Mouse (Mus musculus) regulatory T cell (primary cell): ENCODE results near the gene Nsun6.

Experiments used
- in situ Hi-C: fragments of 300-600 bp; cut with MboI, MseI; formaldehyde crosslinking; loops from one replicate; pipeline ENCODE4 v1.15.1; 2025; ENCODE audit warnings: high pct_unique_total_duplicates

Nsun6 gene

GRCm38 (mm10) chr2:15054945-15055637, at the start of gene Nsun6:
Gene Nsun6 (minus strand): TSS chr2:15055069.
- in situ Hi-C loops, result no loop called here

DNA sequence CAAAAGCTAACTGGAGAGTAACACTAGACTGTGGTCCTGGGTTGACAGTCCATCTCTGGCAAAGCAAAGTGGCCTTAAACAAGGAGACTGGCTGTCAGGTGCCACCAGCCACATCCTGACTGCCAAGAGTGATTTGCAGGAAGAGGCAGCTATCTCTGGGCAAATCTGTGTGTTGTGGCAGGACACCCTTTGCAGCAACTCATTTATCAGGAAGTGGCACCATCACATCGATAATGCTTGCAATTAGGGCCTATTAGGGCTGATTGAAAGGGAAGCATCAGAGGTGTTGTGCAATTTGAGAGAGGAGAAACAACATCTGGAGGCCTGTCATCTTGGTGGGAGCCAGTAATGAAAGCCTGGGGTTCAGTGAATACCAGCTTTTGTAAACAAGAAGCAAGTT, 49.5 kb upstream of the Nsun6 start:
- in situ Hi-C loops, result no loop called here

DNA sequence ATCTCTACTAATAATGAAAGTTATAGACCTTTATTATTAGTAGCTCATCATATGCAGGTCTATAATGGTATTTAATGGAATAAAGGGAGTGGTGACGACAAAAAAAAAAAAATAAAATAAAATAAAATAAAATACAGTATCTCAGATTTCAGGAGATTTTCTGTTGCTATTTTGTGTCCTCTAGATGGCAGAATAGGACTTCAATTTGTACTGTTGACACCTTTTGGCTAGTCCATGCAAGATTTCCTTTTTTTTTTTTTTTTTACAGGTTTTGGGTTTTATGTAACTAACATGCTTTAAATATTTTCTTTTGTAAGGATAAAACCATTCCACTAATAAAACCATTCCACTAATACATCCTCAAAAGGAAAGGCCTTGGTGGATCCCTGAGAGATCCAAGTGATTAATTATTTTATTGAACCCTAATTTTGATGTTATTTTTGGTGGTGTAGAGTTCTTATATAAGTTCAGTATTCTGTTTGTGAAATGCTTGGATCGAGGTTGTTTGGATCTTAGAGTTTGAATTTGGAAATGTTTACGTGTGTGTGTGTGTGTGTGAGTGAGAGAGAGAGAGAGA, 41.7 kb upstream of the Nsun6 start:
- in situ Hi-C loops, result no loop called here

- in situ Hi-C loops, result no loop called here
These were observed 32.4 kb upstream of the Nsun6 start for GRCm38 (mm10) chr2:15087308-15087707.

GRCm38 (mm10) chr2:15083702-15084101, 28.8 kb upstream of the Nsun6 start:
- in situ Hi-C loops, result no loop called here

DNA sequence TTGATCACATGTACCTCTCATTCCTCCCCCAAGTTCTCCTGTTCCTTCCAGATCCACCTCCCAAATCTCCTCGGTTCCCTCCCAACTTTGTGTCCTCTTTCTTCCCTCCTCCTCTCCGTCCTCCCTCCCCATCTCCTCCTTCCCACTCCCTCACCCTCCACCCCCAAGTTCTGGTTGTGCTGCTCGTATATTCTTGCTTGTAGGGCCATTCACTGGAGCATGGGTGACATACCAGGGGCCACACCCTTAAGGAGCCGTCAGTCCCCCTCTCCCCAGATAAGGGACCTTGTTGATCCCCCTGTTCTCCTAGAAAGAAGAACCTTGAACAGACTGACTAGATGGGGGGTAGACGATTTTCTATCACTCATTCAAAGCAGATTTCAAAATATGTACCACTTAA, 12.2 kb upstream of the Nsun6 start:
- in situ Hi-C loops, result no loop called here

- in situ Hi-C loops, result no loop called here
These were observed 10.6 kb upstream of the Nsun6 start for GRCm38 (mm10) chr2:15065447-15065846.

DNA sequence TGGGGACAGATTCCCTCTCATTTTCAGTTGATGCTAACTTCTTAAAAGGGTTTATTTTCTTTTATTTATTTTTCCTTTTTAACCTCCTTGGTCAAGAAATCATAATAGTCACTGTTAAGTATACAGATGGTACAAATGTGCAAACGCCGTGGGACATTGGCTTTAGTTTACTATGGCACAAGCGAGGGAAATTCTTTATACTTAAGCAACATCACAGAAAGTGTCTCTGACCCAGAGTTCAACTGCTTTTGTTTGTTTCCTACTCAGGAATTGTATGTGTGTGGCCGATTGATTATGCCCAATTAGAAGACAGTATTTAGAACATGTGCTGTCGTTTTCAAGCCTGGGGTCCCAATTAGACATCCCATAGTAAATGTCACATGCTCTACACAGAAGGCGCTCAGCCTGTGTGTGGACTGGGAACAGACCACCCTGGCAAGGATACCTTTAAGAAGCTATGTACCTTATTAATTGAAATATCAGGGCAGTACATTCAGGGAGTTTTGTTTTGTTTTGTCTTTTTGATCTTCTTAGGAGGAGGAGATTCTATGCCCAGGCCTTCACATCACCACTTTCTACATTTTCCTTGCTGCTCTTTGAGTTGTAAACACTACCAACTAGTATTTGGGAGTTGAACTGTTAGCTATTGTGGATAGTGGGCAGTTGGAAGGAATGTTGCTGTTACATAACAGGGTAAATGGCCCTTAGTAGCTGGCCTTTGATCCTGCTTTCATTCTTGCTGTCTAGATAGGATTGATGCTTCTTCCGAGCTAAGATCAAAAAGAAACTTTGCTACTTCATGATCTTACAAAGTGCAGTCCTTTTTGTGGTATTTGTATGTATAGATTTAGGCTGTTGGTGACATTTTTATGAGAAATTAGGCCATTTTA, 9.8 kb upstream of the Nsun6 start:
- in situ Hi-C loops, result no loop called here

- in situ Hi-C loops, result no loop called here
These were observed 8.9 kb upstream of the Nsun6 start for GRCm38 (mm10) chr2:15063815-15064214.

DNA sequence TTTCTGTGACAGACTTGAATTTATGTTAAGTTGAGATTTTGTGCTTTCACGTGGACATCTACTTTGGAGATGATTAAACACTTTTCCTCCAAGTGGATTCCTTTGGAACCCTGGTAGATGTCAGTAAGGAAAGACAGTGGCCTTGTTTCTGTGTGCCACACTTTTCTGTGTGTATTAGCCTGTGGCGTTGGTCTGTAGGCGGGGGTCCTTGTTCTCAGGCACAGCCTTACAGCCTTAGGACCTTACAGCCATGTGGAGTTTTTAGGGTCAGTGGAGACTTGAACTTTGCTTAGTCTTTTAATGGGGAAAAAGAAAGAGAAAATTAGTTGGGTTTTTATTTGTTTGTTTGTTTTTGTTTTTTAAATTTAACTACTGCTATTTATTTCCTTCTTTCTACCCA, 6.0 kb upstream of the Nsun6 start:
- in situ Hi-C loops, result no loop called here

GRCm38 (mm10) chr2:15058227-15058626, 3.4 kb upstream of the Nsun6 start:
- in situ Hi-C loops, result no loop called here

DNA sequence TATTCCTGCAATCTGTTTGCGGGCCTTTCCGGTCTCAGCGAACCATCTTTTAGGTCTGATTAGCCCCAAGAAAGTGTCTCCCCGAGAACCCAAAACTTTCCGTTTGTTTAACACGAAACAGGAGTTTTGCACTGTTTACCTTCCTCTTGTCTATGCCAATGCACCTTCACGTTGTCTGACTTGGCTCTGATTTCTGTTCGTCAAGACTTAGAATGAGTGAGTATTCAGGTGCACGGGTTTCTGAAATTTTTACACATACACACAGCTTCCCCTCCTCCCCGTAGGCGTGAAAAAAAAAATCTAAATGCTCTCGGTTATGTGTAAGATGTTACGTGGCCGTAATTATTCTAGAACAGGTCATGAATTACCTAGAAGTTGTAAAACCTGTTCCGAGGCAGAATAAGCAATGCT, 877 bp upstream of the Nsun6 start:
- in situ Hi-C loops, result no loop called here

DNA sequence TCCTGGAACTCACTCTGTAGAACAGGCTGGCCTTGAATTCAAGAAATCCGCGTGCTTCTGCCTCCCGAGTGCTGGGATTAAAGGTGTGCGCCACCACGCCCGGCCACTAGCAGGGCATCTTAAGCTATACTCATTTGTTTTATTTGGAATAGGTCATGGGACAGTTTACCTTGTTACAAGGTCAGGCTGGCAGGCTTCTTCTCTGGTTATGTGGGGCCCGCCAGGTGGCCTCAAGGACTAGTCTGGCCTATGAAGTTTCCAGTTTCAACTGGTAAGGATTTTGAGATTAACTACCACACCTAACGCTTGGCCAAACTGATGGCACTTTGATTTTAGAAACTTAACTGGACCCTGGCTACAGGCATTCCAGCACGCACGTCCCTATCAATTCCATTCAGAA, 373 bp downstream of the Nsun6 start:
- in situ Hi-C loops, result no loop called here

- in situ Hi-C loops, result loop anchor here (10.0 kb wide), 1 partner anchor 1244 kb away; no protein-coding TSS in a partner anchor
These were observed 5.6 kb downstream of the Nsun6 start, which contains the start of gene Arl5b for GRCm38 (mm10) chr2:15049117-15049873. Gene Arl5b (plus strand): TSS chr2:15049395.

GRCm38 (mm10) chr2:15040326-15040725, 14.5 kb downstream of the Nsun6 start:
- in situ Hi-C loops, result loop anchor here (10.0 kb wide), 1 partner anchor 1236 kb away; no protein-coding TSS in a partner anchor

DNA sequence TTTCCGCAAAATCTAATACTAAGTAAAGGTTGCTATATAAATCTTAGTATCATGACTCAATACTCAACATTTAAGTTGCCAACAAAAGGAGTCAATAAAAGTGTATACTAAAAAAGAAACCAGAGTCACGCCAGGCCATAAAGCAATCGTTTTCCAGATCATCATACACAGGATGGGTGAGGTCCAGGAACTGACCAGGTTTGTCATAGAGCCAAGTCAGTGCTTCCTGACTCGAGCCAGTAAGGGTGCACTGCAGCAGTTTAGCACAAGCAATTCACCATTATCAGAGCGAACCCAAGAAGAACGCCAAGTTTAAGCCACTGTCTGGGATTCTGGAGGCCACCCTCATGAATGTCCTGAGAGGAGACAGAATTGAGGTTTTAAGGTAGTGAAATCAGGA, 16.2 kb downstream of the Nsun6 start:
- in situ Hi-C loops, result no loop called here

GRCm38 (mm10) chr2:15027816-15028215, 27.1 kb downstream of the Nsun6 start:
- in situ Hi-C loops, result no loop called here

- in situ Hi-C loops, result no loop called here
These were observed 28.1 kb downstream of the Nsun6 start for GRCm38 (mm10) chr2:15026817-15027216.

DNA sequence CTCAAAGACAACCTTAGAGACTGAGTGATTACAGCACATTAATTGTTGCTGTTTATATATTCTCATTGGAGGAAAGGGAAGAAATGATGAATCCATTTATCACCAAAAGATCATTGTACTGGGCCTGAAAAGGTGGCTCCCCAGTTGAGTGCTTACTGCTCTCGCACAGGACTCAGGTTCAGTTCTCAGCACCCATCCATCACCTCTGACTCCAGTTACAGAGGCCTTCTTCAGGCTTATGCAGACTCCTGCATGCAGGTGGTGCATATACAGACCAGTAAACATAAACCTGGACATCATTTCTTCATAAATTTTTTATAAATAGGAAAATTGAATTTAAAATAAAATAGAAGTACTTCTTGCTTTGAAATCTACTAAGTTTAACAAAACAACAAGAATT, 46.8 kb downstream of the Nsun6 start:
- in situ Hi-C loops, result no loop called here

GRCm38 (mm10) chr2:15007531-15007930, 47.3 kb downstream of the Nsun6 start:
- in situ Hi-C loops, result no loop called here

GRCm38 (mm10) chr2:14997836-14998235, 57.0 kb downstream of the Nsun6 start:
- in situ Hi-C loops, result no loop called here

DNA sequence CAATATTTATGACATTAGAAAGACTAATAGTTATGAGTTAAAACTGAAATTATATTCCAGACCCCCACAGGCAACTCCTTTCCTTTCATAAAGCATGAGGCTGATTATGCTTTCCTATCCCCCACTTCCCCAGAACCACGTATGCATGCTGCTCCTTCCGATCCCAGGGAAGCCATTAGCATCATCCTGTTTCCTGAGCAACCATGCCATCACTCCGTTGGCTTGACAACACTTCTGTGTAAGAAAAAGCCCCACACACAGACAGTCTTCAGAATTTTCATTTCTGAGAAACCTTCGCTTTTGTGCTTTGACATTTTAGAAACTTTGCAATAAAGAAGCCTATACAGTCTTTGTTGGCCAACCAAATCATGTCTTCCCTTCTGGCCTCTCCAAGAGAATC, 58.8 kb downstream of the Nsun6 start:
- in situ Hi-C loops, result no loop called here
